Mouse (Mus musculus) stomach, postnatal 0 days (tissue): ENCODE results near the gene Spg11.

Source experiments
- CTCF ChIP-seq: IDR thresholded peaks from 2 replicates; pipeline ENCODE4 v1.5.1; 2016; ENCODE audit warnings: antibody characterized with exemption, low read depth, mild to moderate bottlenecking, moderate library complexity
- EP300 ChIP-seq: optimal IDR thresholded peaks from 2 replicates; pipeline ENCODE3; 2016; ENCODE audit warnings: antibody characterized with exemption

DNA sequence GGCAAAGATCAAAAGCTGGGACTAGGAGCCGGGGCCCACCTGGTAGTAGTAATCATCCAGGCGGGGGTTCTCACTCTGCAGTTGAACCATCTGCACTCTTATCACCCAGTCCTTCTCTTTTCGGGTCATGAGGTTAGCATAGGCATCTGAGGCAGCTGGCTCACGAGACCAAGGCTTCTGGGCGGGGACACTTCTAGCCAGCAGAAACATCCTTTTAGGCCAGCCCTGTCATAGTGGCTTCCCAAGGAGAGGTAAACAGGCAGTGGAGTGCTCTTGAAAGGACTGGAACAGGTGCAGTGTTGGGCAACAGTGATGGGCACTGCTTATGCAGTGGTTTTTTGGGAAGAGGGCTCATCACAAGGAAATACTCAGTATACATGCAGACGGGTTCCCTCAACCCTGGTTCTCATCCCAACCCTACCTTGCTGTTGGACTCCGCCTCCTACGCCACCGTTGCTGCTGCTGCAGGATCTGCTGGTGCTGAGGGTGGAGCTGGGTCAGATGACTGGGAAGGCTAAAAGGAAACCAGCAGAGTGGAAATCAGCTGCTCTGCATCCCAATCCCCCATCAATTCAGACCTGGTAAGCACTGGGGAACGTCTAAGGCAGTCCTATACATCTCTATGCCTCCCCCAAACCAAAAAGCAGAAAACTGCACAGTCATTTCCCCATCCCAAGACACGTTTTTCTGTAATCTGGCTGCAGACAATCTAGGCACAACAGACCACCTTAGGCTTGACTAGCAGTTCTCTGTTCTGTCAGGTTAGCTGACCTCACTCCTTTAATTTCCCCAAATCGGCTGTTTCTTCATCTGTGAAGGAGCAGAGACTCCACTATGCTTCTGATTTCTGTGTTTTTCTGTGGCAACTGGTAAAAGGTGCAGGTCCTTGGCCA lies 7.7 kb upstream of the Spg11 start:
- TF ChIP-seq CTCF (no peak), EP300 (no peak)
